In the genomic region with DNA sequence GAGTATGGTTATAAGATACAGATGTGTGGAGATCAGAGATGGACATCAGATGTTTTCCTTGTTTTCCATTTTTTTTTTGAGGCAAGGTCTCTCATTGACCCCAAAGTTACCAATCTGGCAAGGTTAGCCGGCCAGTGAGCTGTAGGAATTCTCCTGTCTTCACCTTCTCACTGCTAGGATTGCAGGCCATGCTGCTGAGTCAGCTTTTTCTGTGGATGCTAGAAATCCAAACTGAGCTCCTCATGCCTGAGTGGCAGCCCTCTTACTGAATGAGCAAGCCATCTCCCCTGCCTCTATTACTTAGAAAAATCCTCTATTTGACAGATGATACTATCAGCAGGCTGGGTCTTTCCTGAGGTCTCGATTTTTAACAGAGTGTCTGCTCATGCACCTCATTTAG, we compare ENCODE assay signal across 32 mouse cellular contexts. TPM values are rescaled to one million over a fixed set of nuclear protein-coding genes. Genes with fewer than 3 reads are reported as not detected.
"Had no signal": no experiment of that assay in that cellular context is flagged by ENCODE, and none has a peak within 500 bp of the region (broad histone marks: within the 10 kb centered on the region; RNA-seq: fewer than 3 reads in every experiment).

No protein-coding gene starts in this region.

- H3K4me1 ChIP-seq: heart, embryonic 10.5 days; heart, embryonic 12.5 days; hindbrain, embryonic 10.5 days; hindbrain, embryonic 12.5 days; intestine, embryonic 15.5 days; kidney, embryonic 15.5 days; limb, embryonic 13.5 days; limb, embryonic 15.5 days; liver, embryonic 12.5 days had no signal

- H3K27ac ChIP-seq: gastrocnemius, adult 2 months; heart, embryonic 10.5 days; hindbrain, embryonic 10.5 days; hindbrain, embryonic 12.5 days; hindbrain, embryonic 14.5 days; intestine, embryonic 15.5 days; kidney, embryonic 15.5 days; kidney, postnatal 0 days; limb, embryonic 13.5 days; limb, embryonic 15.5 days; liver, embryonic 12.5 days; liver, embryonic 14.5 days had no signal

- H3K27me3 ChIP-seq: heart, embryonic 12.5 days; hindbrain, embryonic 12.5 days; intestine, embryonic 15.5 days; kidney, embryonic 15.5 days; limb, embryonic 13.5 days; limb, embryonic 15.5 days; liver, embryonic 12.5 days had no signal

- ATAC-seq: hindbrain, embryonic 16.5 days; inflammation-experienced regulatory T-cells, adult 6 months; intestine, embryonic 15.5 days; liver, embryonic 12.5 days had no signal

- H3K4me2 ChIP-seq: heart, embryonic 12.5 days; hindbrain, embryonic 12.5 days; hindbrain, embryonic 14.5 days; intestine, embryonic 15.5 days; kidney, embryonic 15.5 days; limb, embryonic 13.5 days; limb, embryonic 15.5 days; liver, embryonic 12.5 days had no signal

- H3K9ac ChIP-seq: heart, embryonic 12.5 days; hindbrain, embryonic 12.5 days; hindbrain, embryonic 14.5 days; intestine, embryonic 15.5 days; kidney, embryonic 15.5 days; limb, embryonic 13.5 days; limb, embryonic 15.5 days; liver, embryonic 12.5 days; liver, embryonic 14.5 days had no signal

- H3K4me3 ChIP-seq: gastrocnemius, adult 2 months; heart, embryonic 10.5 days; heart, embryonic 12.5 days; hindbrain, embryonic 10.5 days; hindbrain, embryonic 12.5 days; intestine, embryonic 15.5 days; kidney, embryonic 15.5 days; limb, embryonic 13.5 days; limb, embryonic 15.5 days; liver, embryonic 12.5 days had no signal

- DNase-seq: gastrocnemius, adult 2 months; gastrocnemius, postnatal 10 days; gastrocnemius, postnatal 36 days; heart, adult 18-20 months; heart, postnatal 10 days; heart, postnatal 4 days; kidney, adult 11 months; kidney, adult 2 months; kidney, adult 9 months; kidney, postnatal 14 days; kidney, postnatal 36 days; layer of hippocampus, adult 9-11 months; layer of hippocampus, postnatal 36 days; left cerebral cortex, postnatal 4 days had no signal

- H3K9me3 ChIP-seq: heart, embryonic 10.5 days; heart, embryonic 12.5 days; hindbrain, embryonic 10.5 days; hindbrain, embryonic 12.5 days; intestine, embryonic 15.5 days; kidney, embryonic 15.5 days; limb, embryonic 13.5 days; limb, embryonic 15.5 days; liver, embryonic 12.5 days had no signal

RNA-seq across cellular contexts. Expression of gene Angptl3, which starts 52.1 kb away (rescaled TPM):
- total RNA-seq: gastrocnemius, adult 2 months; gastrocnemius, postnatal 10 days; gastrocnemius, postnatal 36 days; layer of hippocampus, adult 18-20 months; left cerebral cortex, postnatal 10 days; left cerebral cortex, postnatal 25 days; left cerebral cortex, postnatal 4 days had no signal
- polyA plus RNA-seq: inflammation-experienced regulatory T-cells, adult 6 months; large intestine, adult 2 months had no signal
